Mouse (Mus musculus) midbrain, embryonic 13.5 days (tissue): ENCODE measurements around the gene Aimp2. TPM values are rescaled to one million over a fixed set of nuclear protein-coding genes. Genes with fewer than 3 reads are reported as not detected.

Experiments used
- ATAC-seq: fragments of 200-750 bp; cut with Nextera tagmentation; 2 replicates; pipeline ENCODE4 v1.8.0; 2017; ENCODE audit warnings: mild to moderate bottlenecking, moderate TSS enrichment, moderate library complexity
- H3K27ac ChIP-seq: fragments of 300-500 bp; sonication (generic); 2 replicates; pipeline ENCODE4 v1.5.1; 2015; ENCODE audit warnings: inconsistent platforms, mild to moderate bottlenecking, moderate library complexity
- H3K27me3 ChIP-seq: fragments of 300-500 bp; sonication (generic); 2 replicates; pipeline ENCODE4 v1.6.1; 2015; ENCODE audit warnings: mild to moderate bottlenecking, inconsistent platforms
- H3K36me3 ChIP-seq: fragments of 300-500 bp; sonication (generic); 2 replicates; pipeline ENCODE4 v1.6.1; 2015; ENCODE audit warnings: mild to moderate bottlenecking, inconsistent platforms
- H3K4me1 ChIP-seq: fragments of 300-500 bp; sonication (generic); replicated peaks from 2 replicates; pipeline ENCODE4 v1.6.1; 2015; ENCODE audit warnings: inconsistent platforms
- H3K4me2 ChIP-seq: fragments of 300-500 bp; sonication (generic); replicated peaks from 2 replicates; pipeline ENCODE4 v1.6.1; 2015; ENCODE audit warnings: moderate library complexity, mild to moderate bottlenecking, inconsistent platforms
- H3K4me3 ChIP-seq: fragments of 300-500 bp; sonication (generic); replicated peaks from 2 replicates; pipeline ENCODE4 v1.5.1; 2015; ENCODE audit warnings: mild to moderate bottlenecking, inconsistent platforms
- H3K9ac ChIP-seq: fragments of 300-500 bp; sonication (generic); replicated peaks from 2 replicates; pipeline ENCODE4 v1.6.1; 2015; ENCODE audit warnings: mild to moderate bottlenecking, inconsistent platforms
- H3K9me3 ChIP-seq: fragments of 300-500 bp; sonication (generic); 2 replicates; pipeline ENCODE4 v1.6.1; 2016; ENCODE audit warnings: mild to moderate bottlenecking, inconsistent platforms
- WGBS: fragments of 180-500 bp; shearing (Covaris S2); methylation state at CpG from one replicate; pipeline ENCODE4 v1.1.7; 2015; 5-methylcytosine and 5-hydroxymethylcytosine counted together
- polyA plus RNA-seq: library from polyadenylated mRNA; unstranded; fragments of >200 nt; fragmentation: Nextera tagmentation; extraction: Ambion mirVana; gene quantifications from 2 replicates; pipeline ENCODE4 v1.2.1, GENCODE M21; 2015

Gene Aimp2
- polyA plus RNA-seq, 1 experiment from 2014 or later = 82.6 TPM

DNA sequence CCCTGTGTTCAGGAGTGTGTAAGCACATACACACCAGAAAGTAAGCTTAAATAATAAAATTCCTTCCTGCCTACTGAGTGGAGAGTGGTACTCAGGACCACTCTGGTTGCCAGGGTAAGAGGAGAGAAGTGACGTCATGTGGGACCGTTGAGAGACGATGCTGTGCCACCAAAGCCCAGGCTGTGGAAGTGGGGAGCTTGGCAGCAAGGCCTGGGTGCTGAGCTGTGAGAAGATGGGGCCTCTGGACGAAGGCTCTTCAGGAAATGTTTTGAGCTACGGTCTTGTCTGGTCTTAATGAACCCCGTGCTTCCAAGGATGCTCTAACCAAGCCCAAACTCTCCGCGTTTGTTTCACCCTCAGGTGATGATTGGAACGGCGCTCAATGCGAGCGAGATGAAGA, 21.0 kb upstream of the Aimp2 start:
- Histone ChIP-seq H3K27me3 (no peaks in the 10 kb centered on the region), H3K4me2 (no peak overlapping the region), H3K36me3 (peaks cover 60% of the 10 kb centered on the region), H3K27ac (no peak overlapping the region), H3K4me1 (no peaks in the 10 kb centered on the region), H3K9ac (no peak overlapping the region), H3K9me3 (no peaks in the 10 kb centered on the region), H3K4me3 (no peak overlapping the region)
- ATAC-seq = no peak
- WGBS = 97% methylated on average over 12 of the region's 12 CpGs

DNA sequence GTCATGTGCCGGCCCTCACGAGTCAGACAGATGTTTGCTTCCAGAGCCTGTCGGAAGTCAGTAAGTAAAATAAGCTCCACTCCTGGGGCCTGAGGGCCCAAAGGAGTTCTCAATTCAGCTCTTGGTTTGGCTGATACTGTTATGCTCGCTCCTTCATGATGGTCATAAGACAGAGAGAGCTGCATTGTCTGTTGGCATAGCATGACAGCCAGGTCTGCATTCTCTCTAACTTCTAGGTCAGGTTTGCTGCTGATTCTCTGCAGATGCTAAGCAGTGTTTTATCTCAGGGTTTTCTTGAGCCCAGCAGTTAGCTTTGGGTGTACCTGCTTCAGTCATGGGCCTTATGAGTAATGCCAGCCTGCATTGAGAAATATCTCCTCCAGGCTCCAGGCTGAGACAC, 19.6 kb upstream of the Aimp2 start:
- Histone ChIP-seq H3K27me3 (no peaks in the 10 kb centered on the region), H3K4me2 (no peak overlapping the region), H3K9ac (no peak overlapping the region), H3K36me3 (peaks cover 73% of the 10 kb centered on the region), H3K4me3 (no peak overlapping the region), H3K9me3 (no peaks in the 10 kb centered on the region), H3K27ac (no peak overlapping the region), H3K4me1 (no peaks in the 10 kb centered on the region)
- ATAC-seq = no peak
- 96% methylated on average over 4 of the region's 4 CpGs for WGBS

DNA sequence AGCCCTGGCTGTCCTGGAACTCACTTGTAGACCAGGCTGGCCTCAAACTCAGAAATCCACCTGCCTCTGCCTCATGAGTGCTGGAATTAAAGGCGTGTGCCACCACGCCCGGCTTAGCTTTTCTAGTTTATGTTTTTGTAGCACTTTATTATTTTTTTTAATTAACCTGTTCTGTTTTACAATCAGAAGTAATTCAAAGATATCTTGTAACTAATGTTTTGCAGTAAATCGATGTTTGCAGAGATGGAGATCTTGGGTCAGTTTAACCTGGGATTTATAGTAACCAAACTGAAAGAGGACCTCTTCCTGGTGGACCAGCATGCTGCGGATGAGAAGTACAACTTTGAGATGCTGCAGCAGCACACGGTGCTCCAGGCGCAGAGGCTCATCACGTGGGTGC, 18.2 kb upstream of the Aimp2 start, which contains the start of gene Gm42421:
TSS of gene Gm42421 (plus strand) at position 301 of the 400 bp plus-strand sequence.
- Histone ChIP-seq H3K27ac (no peak within 1 kb of the TSS), H3K4me2 (no peak within 1 kb of the TSS), H3K9ac (no peak within 1 kb of the TSS), H3K9me3 (no peaks in the 10 kb centered on the region), H3K27me3 (no peaks in the 10 kb centered on the region), H3K4me1 (no peaks in the 10 kb centered on the region), H3K36me3 (peaks cover 85% of the 10 kb centered on the region), H3K4me3 (no peak within 1 kb of the TSS)
- no peak for ATAC-seq
- WGBS = 95% methylated on average over 8 of the region's 8 CpGs

DNA sequence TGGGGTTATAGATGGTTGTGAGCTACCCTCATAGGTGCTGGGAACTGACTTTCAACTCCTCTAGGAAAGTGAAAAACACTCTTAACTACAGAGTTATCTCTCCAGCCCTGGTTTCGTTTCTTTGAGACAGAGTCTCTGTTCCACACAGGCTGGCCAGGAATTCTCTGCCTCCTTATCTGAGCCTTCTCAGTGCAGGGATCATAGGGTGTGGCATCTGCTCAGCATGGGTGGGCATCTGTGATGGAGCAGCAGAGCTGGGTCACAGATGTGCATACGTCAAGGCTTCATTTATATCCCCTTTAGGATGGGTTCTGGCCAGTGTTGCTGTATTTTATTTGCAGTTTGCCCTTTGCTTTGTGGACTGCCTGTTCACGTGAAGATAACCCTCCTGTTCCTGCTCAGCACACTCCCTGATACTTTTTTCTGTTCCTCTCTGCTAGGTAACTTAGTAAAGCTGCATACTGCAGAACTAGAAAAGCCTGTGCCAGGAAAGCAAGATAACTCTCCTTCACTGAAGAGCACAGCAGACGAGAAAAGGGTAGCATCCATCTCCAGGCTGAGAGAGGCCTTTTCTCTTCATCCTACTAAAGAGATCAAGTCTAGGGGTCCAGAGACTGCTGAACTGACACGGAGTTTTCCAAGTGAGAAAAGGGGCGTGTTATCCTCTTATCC, 15.3 kb upstream of the Aimp2 start:
- Histone ChIP-seq H3K9ac (no peak overlapping the region), H3K4me2 (no peak overlapping the region), H3K36me3 (peaks cover 83% of the 10 kb centered on the region), H3K27me3 (no peaks in the 10 kb centered on the region), H3K4me3 (no peak overlapping the region), H3K4me1 (no peaks in the 10 kb centered on the region), H3K27ac (no peak overlapping the region), H3K9me3 (no peaks in the 10 kb centered on the region)
- ATAC-seq = no peak
- WGBS = 89% methylated on average over 6 of the region's 6 CpGs

DNA sequence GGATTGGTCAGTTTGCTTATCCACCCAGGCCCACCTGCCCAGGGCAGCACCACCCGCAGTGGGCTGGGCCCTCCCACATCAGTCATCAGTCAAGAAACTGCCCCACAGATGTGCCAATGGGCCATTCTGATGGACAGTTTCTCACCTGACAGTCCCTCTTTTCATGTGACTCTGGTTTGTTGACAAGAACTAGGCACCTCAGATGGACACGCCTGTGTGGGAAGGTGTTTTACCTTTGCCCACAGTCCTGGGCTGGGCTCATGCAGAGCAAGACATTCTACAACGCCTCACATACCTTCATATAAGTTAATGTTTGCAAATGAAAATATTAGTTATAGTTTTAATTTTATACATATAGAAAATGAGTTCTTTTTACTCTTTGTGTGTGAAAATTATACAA, 8.5 kb upstream of the Aimp2 start:
- no peak overlapping the region for H3K4me2 ChIP-seq
- H3K27me3 ChIP-seq = no peaks in the 10 kb centered on the region
- WGBS = 91% methylated on average over 3 of the region's 3 CpGs
- no peak for ATAC-seq
- no peaks in the 10 kb centered on the region for H3K4me1 ChIP-seq
- H3K9ac ChIP-seq = no peak overlapping the region
- no peak overlapping the region for H3K27ac ChIP-seq
- no peak overlapping the region for H3K4me3 ChIP-seq
- H3K9me3 ChIP-seq = no peaks in the 10 kb centered on the region
- H3K36me3 ChIP-seq = peaks cover 65% of the 10 kb centered on the region

GRCm38 (mm10) chr5:143917418-143917817, 7.8 kb upstream of the Aimp2 start:
- Histone ChIP-seq H3K27ac (no peak overlapping the region), H3K9ac (no peak overlapping the region), H3K4me1 (no peaks in the 10 kb centered on the region), H3K36me3 (peaks cover 58% of the 10 kb centered on the region), H3K9me3 (no peaks in the 10 kb centered on the region), H3K4me3 (no peak overlapping the region), H3K27me3 (no peaks in the 10 kb centered on the region), H3K4me2 (no peak overlapping the region)
- ATAC-seq = no peak
- WGBS = 51% methylated on average over 5 of the region's 5 CpGs

- Histone ChIP-seq H3K27me3 (no peaks in the 10 kb centered on the region), H3K9me3 (no peaks in the 10 kb centered on the region), H3K4me2 (no peak overlapping the region), H3K27ac (no peak overlapping the region), H3K36me3 (peaks cover 50% of the 10 kb centered on the region), H3K9ac (no peak overlapping the region), H3K4me3 (no peak overlapping the region), H3K4me1 (peaks cover under 1% of the 10 kb centered on the region)
- 92% methylated on average over 9 of the region's 9 CpGs for WGBS
- no peak for ATAC-seq
Observed at GRCm38 (mm10) chr5:143916221-143916620, 6.6 kb upstream of the Aimp2 start.

DNA sequence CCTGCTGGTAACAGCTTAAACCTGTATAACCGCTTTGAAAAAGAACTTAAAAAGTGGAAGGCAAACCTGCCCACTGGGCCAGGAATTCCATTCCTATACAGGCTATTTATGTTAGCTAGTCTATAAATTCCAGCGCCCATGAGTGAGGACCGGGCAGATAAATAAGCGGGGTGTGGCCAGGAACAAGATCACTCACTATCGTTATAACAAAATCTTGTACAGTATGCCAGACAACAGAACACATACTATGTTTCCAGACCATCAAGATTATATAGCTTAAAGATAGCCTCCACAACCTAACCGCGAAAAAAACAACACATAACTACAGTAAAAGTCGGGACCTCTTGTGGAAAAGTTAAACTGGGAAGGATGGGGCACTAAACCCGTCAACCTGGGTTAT, 721 bp downstream of the Aimp2 start:
- Histone ChIP-seq H3K4me2 (peak overlapping the region; percentile 80), H3K36me3 (peaks cover 31% of the 10 kb centered on the region), H3K4me3 (peak overlapping the region; percentile 63), H3K9me3 (no peaks in the 10 kb centered on the region), H3K4me1 (peaks cover 28% of the 10 kb centered on the region), H3K27ac (peak overlapping the region; percentile 85), H3K9ac (peak overlapping the region; percentile 77), H3K27me3 (no peaks in the 10 kb centered on the region)
- ATAC-seq = no peak
- WGBS = 6% methylated on average over 9 of the region's 9 CpGs

- H3K36me3 ChIP-seq = peaks cover 54% of the 10 kb centered on the region
- H3K9me3 ChIP-seq = no peaks in the 10 kb centered on the region
- no peak overlapping the region for H3K27ac ChIP-seq
- WGBS = 92% methylated on average over 8 of the region's 8 CpGs
- no peak overlapping the region for H3K4me3 ChIP-seq
- ATAC-seq = no peak
- H3K4me2 ChIP-seq = no peak overlapping the region
- peaks cover 28% of the 10 kb centered on the region for H3K4me1 ChIP-seq
- H3K27me3 ChIP-seq = no peaks in the 10 kb centered on the region
- no peak overlapping the region for H3K9ac ChIP-seq
Observed at GRCm38 (mm10) chr5:143906429-143906828, 3.2 kb downstream of the Aimp2 start.

- Histone ChIP-seq H3K9me3 (no peaks in the 10 kb centered on the region), H3K4me3 (no peak overlapping the region), H3K4me2 (no peak overlapping the region), H3K27me3 (no peaks in the 10 kb centered on the region), H3K36me3 (peaks cover 79% of the 10 kb centered on the region), H3K27ac (no peak overlapping the region), H3K9ac (no peak overlapping the region), H3K4me1 (peaks cover 15% of the 10 kb centered on the region)
- no peak for ATAC-seq
- 92% methylated on average over 4 of the region's 4 CpGs for WGBS
Observed at GRCm38 (mm10) chr5:143903813-143904212, 5.8 kb downstream of the Aimp2 start.

- WGBS = 88% methylated on average over 3 of the region's 3 CpGs
- Histone ChIP-seq H3K9ac (no peak overlapping the region), H3K9me3 (no peaks in the 10 kb centered on the region), H3K27ac (no peak overlapping the region), H3K4me2 (no peak overlapping the region), H3K27me3 (no peaks in the 10 kb centered on the region), H3K4me3 (no peak overlapping the region), H3K4me1 (no peaks in the 10 kb centered on the region), H3K36me3 (peaks cover 89% of the 10 kb centered on the region)
- ATAC-seq = no peak
Observed at GRCm38 (mm10) chr5:143902111-143902510, 7.5 kb downstream of the Aimp2 start.

DNA sequence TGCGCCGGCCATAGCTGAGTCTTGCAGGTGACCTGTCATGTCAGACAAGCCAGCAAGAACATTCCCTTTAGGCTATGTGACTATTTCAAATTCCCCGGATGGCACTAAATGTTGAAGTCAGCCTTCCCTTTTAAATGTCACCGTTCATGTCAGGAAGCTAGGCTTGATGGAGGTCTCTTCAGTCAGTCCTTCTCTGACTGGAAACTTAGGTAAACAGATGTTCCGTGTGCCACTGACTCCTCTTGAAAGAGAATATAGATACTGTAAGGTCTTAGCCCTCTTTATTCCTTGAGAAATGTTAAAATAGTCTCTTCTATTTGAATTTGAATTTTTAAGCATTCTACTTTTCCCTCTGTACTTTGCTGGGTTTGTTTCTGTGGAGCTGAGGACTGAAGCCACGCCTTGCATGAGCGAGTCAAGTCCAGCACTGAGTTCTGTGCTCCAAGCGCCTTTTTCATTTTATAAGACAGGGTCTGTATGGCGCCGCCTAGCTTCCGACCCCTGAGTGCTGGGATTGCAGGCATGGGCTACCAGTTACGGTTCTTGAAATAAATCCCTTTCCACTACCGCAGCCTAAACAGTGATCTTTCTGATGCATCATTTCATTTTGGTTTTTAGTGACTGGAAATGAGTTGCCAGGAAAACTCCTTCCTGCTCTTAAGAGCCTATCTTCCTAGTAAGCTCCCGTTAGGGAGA, 11.9 kb downstream of the Aimp2 start, which contains the start of gene Ankrd61:
TSS of gene Ankrd61 (minus strand) at position 51 of the 696 bp plus-strand sequence.
- Histone ChIP-seq H3K9ac (no peak within 1 kb of the TSS), H3K9me3 (no peaks in the 10 kb centered on the region), H3K27ac (no peak within 1 kb of the TSS), H3K4me3 (no peak within 1 kb of the TSS), H3K4me1 (no peaks in the 10 kb centered on the region), H3K4me2 (no peak within 1 kb of the TSS), H3K36me3 (peaks cover 88% of the 10 kb centered on the region), H3K27me3 (no peaks in the 10 kb centered on the region)
- 86% methylated on average over 14 of the region's 14 CpGs for WGBS
- no peak for ATAC-seq
